Mouse (Mus musculus) left cerebral cortex, postnatal 25 days (tissue): ENCODE measurements at regions not wholly inside any gene's neighbourhood (a gene's known extent, or its start where the extent isn't known, plus 50 kb on each side); places are given as distances from the start of the nearest gene placed in this dataset.

Source experiments
- DNase-seq, 2 experiments: peaks; one replicate each; pipeline ENCODE4 v3.0.0; 2022; ENCODE audit warnings: low spot score in 2 of 2, mixed read lengths in 1 of 2
- intact Hi-C: fragments of 180-260 bp; cut with DNase I; formaldehyde crosslinking; loops from one replicate; pipeline ENCODE4 v1.15.1; 2025

DNA sequence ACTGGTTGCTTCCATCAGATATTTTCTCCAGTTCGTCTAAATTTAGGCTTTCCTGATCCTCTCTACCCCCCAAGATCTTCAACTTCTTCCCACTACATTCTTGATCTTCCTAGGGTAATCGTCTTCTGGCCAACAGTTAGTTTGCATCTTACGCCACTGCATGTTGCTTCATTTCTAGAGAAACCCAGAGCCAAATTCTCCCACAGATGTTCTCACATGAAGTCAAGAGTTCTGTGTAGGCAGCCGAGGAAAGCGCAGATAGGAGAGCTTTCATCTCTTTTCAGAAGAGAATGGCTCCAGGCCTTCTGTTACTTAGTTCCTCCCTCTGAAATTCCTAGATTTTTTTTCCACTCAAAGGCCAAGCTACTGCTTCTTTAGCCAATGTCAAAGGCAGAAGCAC lies 179.9 kb downstream of the Fgf10 start:
- DNase-seq, result peak in 1 of 2 experiments; percentile 82

GRCm38 (mm10) chr13:118850708-118851107 lies 181.1 kb downstream of the Fgf10 start:
- DNase-seq, result no peak
- intact Hi-C loops, result no loop called here

More for the DNA sequence above, 179.9 kb downstream of the Fgf10 start:
- intact Hi-C loops, result no loop called here

- DNase-seq, result no peak
- intact Hi-C loops, result no loop called here
Observed at GRCm38 (mm10) chr13:118886339-118886810, 216.8 kb downstream of the Fgf10 start.

- intact Hi-C loops, result no loop called here
- DNase-seq, result no peak
Observed at GRCm38 (mm10) chr13:118895079-118895478, 225.5 kb downstream of the Fgf10 start.

- no peak for DNase-seq
- intact Hi-C loops, result no loop called here
Observed at GRCm38 (mm10) chr13:118901950-118902349, 232.4 kb downstream of the Fgf10 start.

DNA sequence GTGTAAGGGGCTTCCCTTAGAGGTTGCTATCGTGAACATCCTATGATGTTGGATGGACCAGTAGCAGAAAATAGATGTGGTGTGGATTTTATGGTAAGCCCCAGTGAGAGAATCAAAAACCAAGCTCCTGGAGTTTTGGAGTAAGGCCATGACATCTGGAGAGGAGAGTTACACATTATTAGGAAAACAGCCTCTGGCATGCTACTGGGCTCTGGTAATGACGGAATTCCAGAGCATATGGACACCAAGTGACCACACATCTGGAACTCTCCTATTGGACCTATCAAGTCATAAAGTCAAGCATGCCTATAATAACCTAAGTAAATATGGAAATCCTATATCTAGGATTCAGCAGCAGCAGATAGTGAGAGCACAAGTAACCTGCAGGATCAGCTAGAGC lies 240.8 kb downstream of the Fgf10 start:
- intact Hi-C loops, result no loop called here
- DNase-seq, result no peak

DNA sequence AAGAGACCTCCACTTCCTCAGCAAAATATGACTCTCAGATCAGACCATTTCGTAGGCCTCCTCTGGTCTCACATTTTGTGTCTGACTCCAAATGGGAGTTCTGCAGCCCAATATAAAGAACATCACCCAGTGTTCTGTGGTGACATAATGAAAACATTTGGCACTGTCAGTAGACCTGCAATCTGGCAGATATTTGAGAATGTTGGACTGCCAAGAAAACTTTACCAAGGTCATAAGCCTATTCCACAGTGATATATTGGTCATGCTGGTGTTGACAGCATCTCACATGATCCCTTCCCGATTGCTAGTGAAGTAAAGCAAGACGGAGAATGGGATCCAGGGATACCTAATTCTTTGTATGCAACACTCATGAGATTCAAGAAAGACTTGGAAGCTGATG lies 271.2 kb downstream of the Fgf10 start:
- DNase-seq, result no peak
- intact Hi-C loops, result no loop called here

- no peak for DNase-seq
- intact Hi-C loops, result no loop called here
Observed at GRCm38 (mm10) chr13:118966120-118966676, 296.6 kb downstream of the Fgf10 start.

GRCm38 (mm10) chr13:118967707-118968106 lies 298.1 kb downstream of the Fgf10 start:
- DNase-seq, result no peak

DNA sequence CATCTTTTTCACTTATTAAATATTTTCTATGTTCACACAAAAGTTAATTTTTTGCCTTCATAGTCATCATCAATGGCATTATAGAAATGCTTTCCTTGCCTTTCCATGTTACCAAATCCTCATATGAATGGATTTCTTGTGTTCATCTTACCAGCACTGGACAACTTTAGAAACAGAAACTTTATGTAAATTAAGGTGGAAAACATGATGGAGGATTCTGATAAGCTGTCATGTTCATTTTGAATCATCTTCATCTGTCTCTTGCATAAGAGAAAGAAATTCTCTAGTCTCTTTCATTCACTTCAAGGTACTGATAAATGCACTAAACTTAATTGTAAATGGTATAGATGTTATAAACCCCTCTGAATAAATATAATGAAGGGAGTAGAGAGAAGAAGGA lies 305.4 kb downstream of the Fgf10 start:
- no peak for DNase-seq
- intact Hi-C loops, result no loop called here

More at GRCm38 (mm10) chr13:118967707-118968106, 298.1 kb downstream of the Fgf10 start:
- intact Hi-C loops, result no loop called here

- intact Hi-C loops, result no loop called here
- no peak for DNase-seq
Observed at GRCm38 (mm10) chr13:118975519-118975918, 305.9 kb downstream of the Fgf10 start.

- intact Hi-C loops, result no loop called here
- no peak for DNase-seq
Observed at GRCm38 (mm10) chr13:118979505-118979904, 309.9 kb downstream of the Fgf10 start.

GRCm38 (mm10) chr13:118981196-118981810 lies 311.7 kb downstream of the Fgf10 start:
- intact Hi-C loops, result no loop called here
- DNase-seq, result no peak

- intact Hi-C loops, result no loop called here
- no peak for DNase-seq
Observed at GRCm38 (mm10) chr13:118985285-118985684, 315.7 kb downstream of the Fgf10 start.

- intact Hi-C loops, result no loop called here
Observed at GRCm38 (mm10) chr13:119025305-119025975, 355.8 kb downstream of the Fgf10 start.

GRCm38 (mm10) chr13:119039616-119040015 lies 370.0 kb downstream of the Fgf10 start:
- no peak for DNase-seq
- intact Hi-C loops, result no loop called here

More at GRCm38 (mm10) chr13:119025305-119025975, 355.8 kb downstream of the Fgf10 start:
- no peak for DNase-seq

DNA sequence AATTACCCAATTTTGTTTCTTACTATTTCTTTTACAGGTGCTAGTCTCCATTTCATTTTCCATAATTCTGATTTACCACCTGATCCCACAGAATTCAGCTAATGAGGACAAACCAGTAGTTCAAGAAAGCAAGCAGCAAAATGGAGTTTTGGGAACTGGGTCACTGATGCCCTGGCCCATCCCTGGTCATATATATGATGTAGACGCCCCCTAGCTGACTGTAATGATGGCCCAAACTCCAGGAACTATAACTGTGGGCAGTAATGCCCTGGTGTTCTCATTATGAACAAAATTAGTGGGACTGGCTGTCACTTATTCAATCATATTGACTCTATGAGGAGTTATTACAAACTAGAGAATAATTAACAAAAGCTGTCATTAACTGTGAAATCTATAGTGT lies 375.5 kb downstream of the Fgf10 start:
- intact Hi-C loops, result no loop called here
- DNase-seq, result no peak

GRCm38 (mm10) chr13:119068745-119069580 lies 359.4 kb upstream of the Paip1 start:
- intact Hi-C loops, result no loop called here
- no peak for DNase-seq

DNA sequence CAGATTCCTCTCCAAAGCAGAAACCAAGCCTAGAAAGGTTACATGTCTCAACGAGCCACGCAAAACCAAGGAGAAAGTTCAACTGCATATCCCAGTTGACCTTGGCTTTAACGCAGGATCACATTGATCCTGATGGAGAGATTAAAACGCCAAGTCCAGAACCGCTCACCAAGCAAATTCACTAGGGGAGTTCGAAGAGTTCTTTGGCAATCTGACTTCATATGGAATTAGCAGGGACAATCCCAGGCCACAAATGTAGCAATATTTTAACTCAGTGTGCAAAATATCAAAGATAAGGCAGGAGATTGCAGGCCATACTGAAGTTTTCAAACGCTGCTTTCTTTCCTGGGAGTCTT lies 358.8 kb upstream of the Paip1 start:
- intact Hi-C loops, result no loop called here

GRCm38 (mm10) chr13:119079243-119079642 lies 349.2 kb upstream of the Paip1 start:
- intact Hi-C loops, result no loop called here
- DNase-seq, result no peak

More for the DNA sequence above, 358.8 kb upstream of the Paip1 start:
- DNase-seq, result no peak
